Mouse (Mus musculus) cerebellum, adult 11 months (tissue): ENCODE measurements around the gene Adat1.

Source experiments
- DNase-seq: peaks from one replicate; pipeline ENCODE4 v3.0.0; 2022

Adat1 gene

GRCm38 (mm10) chr8:111992013-111992702 is at the start of gene Adat1:
Adat1 (minus strand) TSS chr8:111992302.
- peak; percentile 80 for DNase-seq

DNA sequence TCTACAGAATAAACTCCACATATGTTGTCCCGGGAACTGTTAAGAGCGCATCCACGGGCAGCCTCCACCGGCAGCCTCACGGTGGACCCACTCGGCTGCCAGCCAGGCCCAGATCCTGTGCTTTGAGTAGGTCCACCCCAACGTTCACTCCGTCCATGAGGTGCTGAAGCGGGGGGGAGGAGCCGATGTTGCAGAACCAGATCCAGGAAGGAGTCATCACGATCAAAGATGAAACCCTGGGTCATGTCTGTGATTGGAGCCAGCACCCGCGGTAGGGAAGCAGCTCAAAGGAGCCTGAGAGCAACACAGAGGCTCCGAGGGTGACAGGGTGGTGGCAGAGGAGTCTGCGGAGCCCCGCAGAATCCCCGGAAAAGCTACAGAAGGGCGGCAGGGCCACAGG is 45.4 kb upstream of the Adat1 start:
- no peak for DNase-seq

- DNase-seq, result no peak
Observed at GRCm38 (mm10) chr8:112034603-112035002, 42.5 kb upstream of the Adat1 start.

GRCm38 (mm10) chr8:112033071-112033470 is 41.0 kb upstream of the Adat1 start:
- DNase-seq, result no peak

GRCm38 (mm10) chr8:112030663-112031062 is 38.6 kb upstream of the Adat1 start:
- no peak for DNase-seq

GRCm38 (mm10) chr8:112029455-112029854 is 37.4 kb upstream of the Adat1 start:
- no peak for DNase-seq

- DNase-seq, result no peak
Observed at GRCm38 (mm10) chr8:112014936-112015335, 22.8 kb upstream of the Adat1 start, which contains the start of gene Gm6793. Gm6793 (minus strand) TSS chr8:112015036.

GRCm38 (mm10) chr8:112011816-112012242 is 19.7 kb upstream of the Adat1 start:
- DNase-seq, result peak; percentile 38

DNA sequence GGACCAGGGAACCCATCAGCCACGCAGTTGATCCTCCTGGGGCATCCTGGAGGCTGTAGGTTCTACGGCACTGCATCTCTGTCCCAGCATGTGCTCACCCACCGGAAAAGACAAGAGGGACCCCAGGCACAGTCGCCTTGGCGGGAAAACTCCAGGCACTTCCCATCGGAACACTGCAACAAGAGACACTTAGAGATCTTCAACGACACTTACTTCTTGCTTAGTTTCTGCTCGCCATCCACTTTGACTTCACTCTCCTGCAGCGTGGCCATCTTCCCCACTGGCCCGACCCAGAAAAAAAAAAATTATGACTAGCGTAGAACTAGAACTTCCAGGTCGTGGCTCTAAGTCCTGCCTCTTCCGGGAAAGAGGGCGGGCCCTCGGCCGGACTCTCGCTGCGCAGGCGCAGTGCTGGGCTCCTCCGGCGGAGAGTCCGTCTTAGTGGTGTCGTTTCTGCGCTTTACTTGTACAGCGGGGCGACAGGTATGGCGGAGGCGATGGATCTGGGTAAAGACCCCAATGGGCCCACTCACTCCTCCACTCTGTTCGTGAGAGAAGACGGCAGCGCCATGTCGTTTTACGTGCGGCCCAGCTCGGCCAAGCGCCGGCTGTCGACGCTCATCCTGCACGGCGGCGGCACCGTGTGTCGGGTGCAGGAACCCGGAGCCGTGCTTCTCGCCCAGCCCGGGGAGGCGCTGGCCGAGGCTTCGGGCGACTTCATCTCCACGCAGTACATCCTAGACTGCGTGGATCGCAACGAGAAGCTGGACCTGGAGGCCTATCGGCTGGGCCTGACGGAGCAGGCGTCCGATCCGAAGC is 19.1 kb upstream of the Adat1 start, which contains the start of the genes Kars and Terf2ip:
Gene Kars, minus strand, starts transcription at position 327 of the 819 bp plus-strand sequence.
Gene Terf2ip, plus strand, starts transcription at position 402 of the 819 bp plus-strand sequence.
- DNase-seq, result peak; percentile 91

DNA sequence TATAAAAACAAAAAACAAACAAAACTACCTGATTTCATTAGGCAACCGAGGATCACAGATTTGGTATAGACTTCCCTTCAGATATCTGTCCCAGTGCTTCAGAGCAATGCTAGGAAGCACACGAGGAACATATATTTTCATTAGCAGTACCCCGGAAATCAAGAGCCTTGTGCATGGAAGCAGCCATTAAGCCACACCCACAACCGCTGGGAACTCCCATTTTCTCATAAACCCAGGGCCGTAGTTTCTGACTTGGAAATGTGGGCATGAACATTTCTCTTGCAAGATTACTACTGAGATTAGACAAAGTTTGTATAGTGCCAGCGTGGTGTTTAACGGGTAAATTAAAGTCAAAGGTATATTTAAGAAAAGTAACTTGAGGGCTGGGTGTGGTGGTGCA is 17.5 kb upstream of the Adat1 start:
- DNase-seq, result no peak

DNA sequence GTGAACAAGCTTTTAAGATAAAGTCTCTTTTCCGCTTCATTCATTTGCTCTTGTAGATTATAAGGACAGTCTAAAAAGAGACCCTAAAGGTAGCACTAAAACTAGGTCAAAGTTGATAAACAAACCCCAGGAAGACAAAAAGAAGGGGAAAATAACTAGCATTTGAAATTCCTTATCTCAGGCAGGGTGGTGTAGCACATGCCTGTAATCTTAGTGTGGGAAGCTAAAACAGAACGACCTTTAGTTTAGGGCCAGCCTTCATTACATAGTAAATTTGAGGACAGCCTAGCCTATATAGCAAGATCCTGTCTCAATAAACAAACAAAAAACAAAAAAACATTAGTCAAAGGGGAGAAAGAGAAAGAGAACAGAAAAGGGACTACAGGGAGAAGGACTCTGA is 15.6 kb upstream of the Adat1 start:
- DNase-seq, result no peak

DNA sequence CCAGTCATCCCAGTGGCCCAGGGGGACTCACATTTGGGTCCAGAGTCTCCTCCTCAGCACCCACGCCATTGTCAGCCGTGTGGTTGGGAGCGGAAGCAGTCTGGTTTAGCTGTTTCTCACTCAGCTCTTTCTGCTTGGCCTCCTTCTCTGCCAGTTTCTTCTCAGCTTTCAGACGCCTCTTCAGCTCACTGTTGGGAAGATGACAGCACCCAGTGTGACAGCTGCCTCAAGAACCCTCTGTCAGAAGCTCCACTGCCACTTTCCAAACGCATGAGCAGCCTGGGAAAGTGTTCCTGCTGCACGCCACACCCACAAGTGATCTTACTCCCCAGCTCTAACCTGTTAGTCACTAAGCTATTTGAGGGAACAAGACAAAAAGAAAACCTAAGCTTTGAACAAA is 13.5 kb upstream of the Adat1 start:
- DNase-seq, result no peak

DNA sequence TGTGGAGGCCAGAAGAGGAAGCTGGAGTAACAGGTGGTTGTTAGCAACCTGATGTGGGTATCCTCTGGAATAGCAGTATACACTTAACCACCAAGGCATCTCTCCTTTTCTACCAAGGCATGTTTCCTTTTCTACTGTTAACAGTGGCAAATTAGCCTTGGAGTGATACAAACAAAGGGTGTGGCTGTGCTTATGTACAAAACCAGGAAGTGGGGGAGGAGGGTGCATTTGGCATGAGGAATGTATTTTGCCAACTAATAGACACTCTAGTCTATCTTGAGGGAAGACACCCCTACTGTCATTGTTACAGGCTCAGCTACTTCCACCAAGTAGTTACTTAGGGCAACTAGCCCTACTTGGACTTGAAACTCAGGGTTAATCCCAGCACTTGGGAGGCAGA is 12.7 kb upstream of the Adat1 start:
- DNase-seq, result no peak

DNA sequence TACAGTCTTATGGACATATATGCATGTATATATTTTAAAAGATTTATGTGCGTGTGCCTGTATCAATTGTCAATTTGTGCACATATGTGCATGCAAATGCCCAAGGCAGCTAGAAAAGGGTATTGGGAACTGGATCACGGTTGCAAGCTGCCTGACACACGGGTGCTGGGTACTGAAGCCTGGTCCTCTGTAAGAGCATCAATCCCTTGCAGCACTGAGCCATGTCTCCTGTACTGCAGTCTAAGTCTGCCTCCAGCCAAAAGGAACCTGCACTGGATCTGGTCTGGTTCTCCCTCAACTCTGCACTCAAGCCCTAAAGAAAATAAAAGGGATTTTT is 569 bp upstream of the Adat1 start:
- DNase-seq, result no peak

DNA sequence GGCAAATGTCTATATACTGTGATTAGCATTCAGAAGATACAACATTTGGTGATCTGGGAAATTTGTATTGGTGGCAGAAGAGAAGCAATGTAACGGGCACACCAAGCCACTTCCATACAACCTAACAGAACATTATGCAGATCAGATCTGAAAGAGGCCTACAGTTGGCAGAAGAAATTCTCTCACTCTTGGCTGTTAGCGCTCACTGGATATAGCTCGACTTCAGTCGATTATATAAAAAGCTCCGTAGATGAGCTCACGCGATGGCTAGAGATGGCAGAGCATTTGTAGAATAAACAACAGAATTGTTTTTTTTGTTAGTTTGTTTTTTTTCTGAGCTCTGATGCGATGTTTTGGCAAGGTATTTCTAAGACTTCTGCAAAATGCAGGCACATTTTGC is 824 bp downstream of the Adat1 start:
- DNase-seq, result no peak

DNA sequence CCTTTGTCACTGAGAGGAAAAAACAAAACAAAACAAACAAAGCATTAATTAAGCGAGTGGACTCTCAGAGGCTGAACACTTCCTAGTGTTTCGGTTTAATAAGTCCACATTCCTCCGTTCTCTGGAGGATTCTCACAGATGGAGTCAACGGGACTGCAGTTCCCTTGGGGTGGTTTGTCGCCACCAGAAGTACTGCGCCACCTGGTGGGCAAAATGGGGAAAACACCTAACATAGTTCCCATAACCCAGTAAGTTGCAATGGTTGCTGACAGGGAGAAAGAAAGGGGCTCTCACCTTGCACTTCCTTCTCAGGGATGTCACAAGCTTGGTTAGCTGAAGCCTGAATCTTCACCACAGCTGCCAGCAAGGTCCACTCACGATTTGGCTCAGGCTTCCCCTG is 2.2 kb downstream of the Adat1 start:
- peak; percentile 77 for DNase-seq

GRCm38 (mm10) chr8:111984511-111984910 is 7.6 kb downstream of the Adat1 start:
- no peak for DNase-seq

- peak; percentile 64 for DNase-seq
Observed at GRCm38 (mm10) chr8:111982116-111982515, 10.0 kb downstream of the Adat1 start.

DNA sequence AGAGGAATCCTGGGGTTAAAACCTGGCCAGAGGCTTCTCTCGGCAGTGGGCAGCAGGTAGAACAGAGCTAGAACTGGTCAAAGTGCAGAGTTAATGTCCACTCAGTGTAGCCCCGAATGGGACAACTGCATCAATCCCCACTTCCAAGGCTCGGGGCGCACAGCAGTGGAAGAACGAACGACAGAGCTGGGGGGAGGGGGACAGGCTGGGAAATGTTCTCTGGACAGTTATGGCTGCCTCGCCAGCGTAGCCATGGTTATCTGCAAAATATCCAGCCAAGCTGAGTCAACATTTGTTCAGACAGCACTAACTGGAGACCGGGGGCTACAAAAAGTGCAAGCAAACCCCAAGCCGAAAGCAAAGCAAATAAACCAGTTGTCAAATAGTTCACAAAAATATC is 14.0 kb downstream of the Adat1 start:
- no peak for DNase-seq

- DNase-seq, result no peak
Observed at GRCm38 (mm10) chr8:111976326-111976725, 15.8 kb downstream of the Adat1 start.

DNA sequence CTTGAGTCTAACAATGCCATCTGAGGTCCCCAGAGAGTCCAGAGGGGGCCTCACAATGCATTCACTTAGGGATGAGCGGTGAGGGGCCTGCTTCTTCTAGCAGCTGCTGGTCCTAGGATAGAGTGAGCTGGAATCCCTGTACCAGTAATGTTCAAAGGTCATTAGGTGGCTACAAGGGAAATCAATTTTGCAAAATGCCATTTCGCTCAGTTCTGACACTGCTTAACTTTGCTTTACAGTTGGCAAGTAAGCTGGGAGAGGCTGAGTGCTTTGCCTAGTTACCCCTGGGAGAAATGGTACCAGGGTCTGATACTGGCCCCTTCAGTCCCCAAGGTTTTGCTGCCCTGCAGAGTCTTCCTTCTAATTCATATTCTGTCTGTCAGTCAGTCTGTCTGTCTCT is 16.4 kb downstream of the Adat1 start:
- no peak for DNase-seq

GRCm38 (mm10) chr8:111974138-111974537 is 18.0 kb downstream of the Adat1 start:
- no peak for DNase-seq

GRCm38 (mm10) chr8:111968991-111969390 is 23.1 kb downstream of the Adat1 start:
- DNase-seq, result no peak

- no peak for DNase-seq
Observed at GRCm38 (mm10) chr8:111968541-111968940, 23.6 kb downstream of the Adat1 start.
